Mouse (Mus musculus): ENCODE data around the gene Wasf2. TPM values are rescaled to one million over a fixed set of nuclear protein-coding genes. Genes with fewer than 3 reads are reported as not detected.

Gene Wasf2
- total RNA-seq, 2 experiments from 2014 or later = 42.3 to 42.7 TPM

DNA sequence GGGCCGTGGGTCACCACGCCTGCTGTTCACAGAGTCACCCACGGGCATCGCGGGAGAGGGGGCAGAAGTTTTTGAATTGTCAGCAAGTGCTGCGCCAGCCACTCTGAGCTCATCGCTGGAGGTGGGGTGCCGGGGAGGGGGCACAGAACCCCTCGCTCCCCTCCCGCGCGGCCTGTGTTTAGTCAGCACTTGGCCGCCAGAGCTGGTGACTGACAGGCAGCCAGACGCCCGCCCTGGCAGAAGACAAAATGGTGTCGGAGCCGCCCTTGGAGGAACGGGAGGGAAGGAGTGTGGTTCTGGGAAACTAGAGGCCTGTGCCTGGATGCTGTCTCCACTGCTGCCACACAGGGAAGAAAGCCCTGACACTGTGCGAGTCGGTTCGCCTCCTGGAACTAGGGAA is 70.0 kb downstream of the Wasf2 start:
- DNase-seq (ENCODE audit: low spot score in 2 of 2) = peak; percentile 67 to 74

DNA sequence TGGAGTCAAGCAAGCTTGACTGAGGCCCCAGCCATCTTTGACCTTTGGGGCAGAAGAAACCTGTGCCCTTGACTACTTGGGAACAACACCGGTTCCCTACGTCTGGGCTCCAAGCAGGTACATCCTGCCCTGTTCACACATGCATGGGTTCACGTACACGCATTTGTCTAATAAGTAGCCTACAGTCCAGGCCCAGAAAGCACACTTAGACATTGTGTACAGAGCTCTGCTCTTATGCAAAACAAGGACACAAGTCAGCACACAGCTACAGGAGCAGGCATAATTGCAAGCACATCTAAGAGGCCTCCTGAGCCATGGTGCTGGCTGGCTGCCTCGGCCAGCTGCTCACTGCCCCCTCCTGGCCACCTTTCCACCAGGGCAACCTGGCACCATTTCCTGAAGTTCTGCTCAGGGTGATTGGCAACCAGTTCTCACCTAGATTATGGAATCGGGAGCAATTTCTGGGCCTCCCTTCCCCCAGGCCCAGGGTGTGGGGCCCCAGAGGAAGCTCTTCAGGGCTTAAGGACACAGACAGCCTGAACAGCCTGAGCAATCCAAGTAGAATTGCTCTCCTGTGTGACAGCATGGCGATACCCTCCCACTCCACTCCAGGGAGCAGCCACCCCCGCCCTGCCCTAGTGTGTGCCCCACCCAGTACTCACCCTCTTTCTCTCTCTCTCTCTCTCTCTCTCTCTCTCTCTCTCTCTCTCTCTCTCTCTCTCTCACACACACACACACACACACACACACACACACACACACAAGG is 70.9 kb downstream of the Wasf2 start:
- peak; percentile 67 to 72 for DNase-seq (ENCODE audit: low spot score in 2 of 2)

DNA sequence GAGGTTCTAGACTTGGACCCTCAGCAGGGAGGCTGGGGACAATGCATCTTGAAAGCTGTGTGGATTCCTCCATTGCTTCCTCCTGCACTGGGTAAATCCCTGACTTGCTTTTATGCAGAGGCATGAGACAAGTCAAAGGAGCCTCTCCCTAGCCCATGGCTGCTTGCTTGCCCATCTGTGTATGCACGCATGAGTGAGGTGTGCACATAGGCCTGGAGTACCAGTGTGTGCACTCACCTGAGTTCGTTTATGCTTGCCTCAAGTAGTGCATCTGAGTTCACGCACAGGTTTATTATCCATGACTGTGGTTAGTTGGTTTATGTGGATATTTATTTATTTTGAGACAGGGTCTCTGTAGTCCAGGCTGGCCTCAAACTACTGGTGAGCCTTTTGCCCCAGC is 71.9 kb downstream of the Wasf2 start:
- no peak for DNase-seq (ENCODE audit: low spot score in 2 of 2)

DNA sequence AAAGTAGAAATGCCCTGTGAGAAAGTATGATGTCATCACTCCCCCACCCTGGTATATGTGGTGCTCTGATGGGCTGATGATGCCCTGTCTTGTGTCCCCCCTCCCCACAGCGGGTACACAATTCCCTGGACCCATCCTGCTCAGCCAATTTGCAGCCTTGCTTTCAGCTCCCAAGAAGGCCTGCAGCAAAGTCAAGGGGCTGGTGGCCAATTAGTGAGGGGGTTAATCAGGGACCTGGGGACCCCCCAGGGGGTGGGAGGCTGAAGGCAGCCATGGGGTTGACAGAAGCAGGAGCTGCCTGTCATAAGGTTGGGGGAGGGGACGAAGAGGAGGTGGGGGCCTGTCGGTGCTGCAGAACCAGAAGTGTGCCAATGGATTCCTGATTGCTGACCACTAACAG is 73.3 kb downstream of the Wasf2 start:
- DNase-seq (ENCODE audit: low spot score in 2 of 2) = no peak

DNA sequence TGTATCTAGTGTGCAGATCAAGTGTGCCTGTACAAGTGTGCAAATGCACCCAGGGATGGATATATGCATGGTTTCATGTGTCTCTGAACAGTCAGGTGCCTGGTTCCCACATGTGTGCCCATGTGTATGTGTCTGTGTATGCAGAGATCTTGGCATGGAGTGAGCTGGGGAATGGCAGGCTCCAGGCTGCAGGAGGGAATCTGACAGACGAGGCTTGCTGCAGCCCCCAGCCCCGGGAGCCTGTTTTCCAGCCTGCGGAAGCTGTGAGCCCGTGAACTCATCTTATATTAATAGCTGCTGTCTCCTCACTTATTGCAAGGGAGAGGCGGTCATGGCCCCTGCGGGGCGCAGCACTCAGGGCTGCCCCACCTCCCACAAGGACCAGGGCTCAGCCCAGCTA is 74.1 kb downstream of the Wasf2 start:
- no peak for DNase-seq (ENCODE audit: low spot score in 2 of 2)

DNA sequence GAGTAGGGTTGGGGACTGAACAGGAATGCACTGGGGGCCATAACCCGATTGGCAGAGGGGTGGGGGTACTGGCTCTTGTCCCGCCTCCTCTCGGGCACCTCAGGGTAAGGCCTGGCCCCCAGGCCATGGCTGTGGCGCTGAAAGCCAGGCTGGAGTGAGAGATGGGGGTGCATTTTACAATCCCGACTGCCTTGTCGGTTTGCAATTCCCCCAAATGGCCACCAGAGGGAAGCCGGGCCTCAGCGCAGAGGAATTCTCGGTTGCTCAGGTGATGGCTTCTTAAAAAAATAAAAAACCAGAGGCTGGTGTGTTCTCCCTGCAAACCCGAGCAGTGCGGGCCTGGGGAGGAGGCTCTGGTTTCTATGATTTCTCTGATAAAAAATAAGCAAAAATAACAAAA is 79.1 kb downstream of the Wasf2 start:
- DNase-seq (ENCODE audit: low spot score in 2 of 2) = peak; percentile 60 to 74

DNA sequence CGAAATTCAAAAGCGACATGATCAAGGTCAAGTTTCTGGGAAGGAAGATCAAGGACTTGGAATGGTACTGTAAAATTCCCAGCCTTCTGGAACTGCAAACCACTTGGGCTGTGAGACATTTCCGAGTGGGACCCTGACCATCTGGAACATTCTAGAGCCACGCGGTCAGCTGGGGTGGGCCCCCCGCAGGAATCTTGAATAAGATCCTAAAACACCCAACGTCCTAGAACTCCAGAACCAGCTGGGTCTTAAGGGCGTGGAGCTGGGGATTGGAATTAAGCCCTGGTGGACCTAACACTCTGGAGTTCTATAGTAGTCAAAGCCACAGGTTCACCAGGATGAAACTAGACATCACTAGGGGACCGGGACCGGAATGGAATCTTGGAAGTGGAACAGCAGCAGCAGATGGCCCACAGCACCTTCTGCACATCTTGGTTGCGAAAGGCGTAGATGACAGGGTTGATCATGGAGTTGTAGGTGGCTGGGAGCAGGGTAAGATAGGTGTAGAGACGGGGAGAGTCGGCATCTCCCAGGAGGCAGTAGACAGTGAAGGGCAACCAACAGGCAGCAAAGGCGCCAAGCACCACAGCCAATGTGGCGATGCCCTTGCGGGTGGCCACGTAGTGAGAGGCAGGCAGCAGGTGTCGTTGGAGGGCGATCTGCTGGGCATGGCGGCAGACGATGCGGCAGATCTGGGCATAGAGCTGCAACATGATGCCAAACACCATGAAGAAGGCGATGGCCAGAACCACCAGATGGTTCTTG is 79.9 kb downstream of the Wasf2 start:
- no peak for DNase-seq (ENCODE audit: low spot score in 2 of 2)

DNA sequence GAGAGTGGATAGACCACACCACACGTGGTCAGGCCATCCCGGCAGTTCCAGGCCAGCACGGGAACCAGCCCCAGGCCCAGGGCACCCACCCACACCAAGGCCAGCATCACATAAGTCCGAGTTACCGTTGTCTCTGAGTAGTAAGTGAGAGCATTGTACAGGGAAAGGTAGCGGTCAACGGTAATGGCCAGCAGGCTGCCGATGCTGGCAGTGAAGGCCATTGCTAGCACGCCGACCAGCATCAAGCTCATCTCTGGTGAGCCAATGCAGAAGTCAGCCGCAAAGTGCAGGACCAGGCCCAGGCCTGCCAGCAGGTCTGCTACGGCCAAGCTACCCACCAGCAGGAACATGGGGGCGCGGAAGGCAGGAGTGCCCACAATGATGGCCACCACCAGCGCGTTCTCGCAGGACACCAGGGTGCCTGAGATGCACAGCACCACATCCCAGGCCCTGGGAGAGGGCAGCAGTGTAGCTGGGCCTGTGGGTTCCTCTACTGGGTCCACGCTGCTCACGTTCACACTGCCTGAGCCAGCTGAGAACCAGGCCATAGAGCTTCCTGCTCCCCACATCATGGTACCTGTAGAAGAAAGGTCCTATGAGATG is 80.6 kb downstream of the Wasf2 start:
- DNase-seq (ENCODE audit: low spot score in 2 of 2) = no peak

DNA sequence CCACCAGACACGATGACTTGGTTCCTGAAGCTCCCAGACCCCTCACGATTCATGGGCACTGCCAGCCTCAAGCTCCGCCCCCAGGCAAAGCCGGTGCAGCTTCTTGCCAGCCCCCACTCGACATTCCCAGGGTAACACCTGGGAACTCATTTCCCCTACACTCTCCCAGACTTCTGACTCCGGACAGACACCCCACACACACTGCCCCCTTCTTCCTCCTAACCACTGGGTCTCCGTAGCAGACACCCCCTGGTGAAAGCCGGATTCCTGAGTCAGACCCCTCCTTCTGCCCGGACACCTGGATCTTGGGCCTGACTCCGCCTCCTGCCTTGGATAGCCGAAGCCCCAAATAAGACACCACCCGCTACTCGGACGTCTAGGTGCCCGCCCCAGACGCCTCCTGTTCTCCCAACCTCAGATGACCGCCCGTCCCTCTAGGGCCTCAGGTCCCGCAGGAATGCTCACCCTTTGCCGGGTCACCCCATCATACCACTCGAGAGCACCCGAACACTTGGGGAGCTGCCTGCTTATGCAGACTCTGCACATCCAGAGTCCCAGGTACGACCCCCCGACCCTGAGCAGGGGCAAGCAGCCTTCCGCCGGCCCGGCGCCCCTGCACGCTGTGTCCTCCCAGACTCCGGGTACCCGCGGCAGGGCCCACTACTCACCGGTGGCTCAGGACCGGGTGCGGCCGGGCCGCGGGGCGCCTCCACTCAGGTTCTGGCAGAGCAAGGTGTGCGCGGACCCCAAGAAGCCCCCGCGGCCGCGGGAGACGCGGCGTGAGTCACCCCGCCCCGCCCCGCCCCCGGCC is 81.7 kb downstream of the Wasf2 start, which contains the start of the genes Cd164l2 and Gpr3:
Gene Cd164l2 (plus strand): TSS at position 381 of the 811 bp plus-strand sequence.
Gene Gpr3 (minus strand): TSS at position 786 of the 811 bp plus-strand sequence.
- no peak for DNase-seq (ENCODE audit: low spot score in 2 of 2)

DNA sequence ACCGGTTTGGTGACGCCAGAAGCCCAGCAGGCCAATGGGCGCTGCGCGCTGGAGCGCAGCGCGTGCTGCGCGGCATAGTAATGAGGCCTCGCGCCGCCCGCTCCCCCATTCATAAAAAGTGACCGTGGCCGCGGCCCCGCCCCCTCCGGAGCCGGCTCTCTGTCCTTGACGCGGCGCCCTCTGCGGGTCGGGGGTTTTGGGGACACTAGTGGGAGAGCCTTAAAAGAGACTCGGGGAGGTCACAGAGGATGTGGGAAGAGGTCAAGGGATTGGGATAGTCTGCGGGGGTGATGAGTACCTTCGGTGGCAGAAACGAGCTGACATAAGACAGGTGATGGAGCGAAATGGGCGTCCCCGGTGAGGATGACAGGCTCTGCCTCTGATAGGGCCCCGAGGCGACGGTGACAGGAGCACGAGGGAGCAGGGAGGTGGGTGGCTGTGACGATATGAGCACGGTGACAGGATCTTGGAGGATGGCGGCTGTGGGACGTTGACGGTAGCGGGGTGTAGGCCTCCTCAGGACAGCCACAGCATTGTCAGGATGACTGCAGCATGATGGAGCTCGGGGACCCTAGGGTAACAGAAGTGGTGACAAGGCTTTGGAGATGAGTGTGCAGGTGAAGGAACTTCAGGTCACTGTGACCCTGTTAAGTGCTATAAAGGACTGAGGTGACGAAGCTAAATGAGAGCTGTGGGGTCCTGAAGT is 82.4 kb downstream of the Wasf2 start:
- peak; percentile 76 to 87 for DNase-seq (ENCODE audit: low spot score in 2 of 2)

DNA sequence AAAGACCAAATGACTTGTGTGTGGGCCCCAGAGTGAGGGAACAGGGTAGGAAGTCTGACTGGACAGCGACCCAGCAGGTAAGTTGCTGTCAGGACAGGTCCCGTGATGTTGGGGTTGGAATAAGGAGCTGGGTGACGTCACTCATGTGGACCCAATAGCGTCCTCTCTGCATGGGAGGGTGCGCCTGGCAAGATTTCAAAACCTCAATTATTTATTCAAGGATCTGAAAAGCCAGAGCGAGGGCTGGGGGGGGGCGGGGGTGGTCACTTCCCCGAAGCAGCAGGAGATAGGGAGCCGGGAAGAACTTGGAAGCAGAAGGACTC is 82.9 kb downstream of the Wasf2 start:
- DNase-seq (ENCODE audit: low spot score in 2 of 2) = no peak

DNA sequence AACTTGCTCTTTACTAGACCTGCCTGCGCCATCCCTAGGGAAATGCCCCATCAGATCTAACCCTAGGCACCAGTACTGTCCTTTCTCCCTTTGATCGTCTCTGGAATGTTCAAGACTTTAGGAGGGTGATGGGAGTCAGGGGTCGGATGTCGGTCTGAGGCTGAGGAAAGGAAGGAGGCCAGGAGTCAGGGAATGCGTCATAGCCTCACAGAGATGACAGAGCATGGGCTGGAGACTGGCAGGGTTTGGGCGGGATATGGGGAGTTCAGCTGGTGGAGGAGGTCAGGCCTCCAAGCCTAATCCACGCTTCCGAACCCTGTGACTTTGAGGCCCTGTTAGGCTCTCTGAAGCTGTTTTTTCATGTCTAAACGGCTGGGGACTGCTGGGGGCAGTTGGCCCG is 83.4 kb downstream of the Wasf2 start:
- no peak for DNase-seq (ENCODE audit: low spot score in 2 of 2)

DNA sequence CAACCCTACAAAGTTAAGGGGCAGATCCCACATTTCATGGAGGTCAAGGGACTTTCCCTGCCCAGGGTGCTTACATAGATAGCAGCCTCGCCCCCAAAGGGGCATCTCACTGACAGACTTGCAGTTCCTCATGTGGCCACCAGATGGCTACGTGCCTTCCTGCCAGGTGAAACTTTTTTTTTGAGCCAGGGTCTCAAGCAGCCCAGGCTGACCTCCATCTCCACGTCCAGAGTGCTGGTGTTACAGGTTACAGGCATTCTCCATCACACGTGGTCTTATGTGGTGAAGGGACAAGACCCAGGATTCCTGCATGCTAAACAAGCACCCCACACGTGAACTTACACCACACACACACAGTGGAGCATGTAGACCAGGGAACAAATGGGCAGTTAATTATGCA is 87.3 kb downstream of the Wasf2 start:
- DNase-seq (ENCODE audit: low spot score in 2 of 2) = peak; percentile 69

DNA sequence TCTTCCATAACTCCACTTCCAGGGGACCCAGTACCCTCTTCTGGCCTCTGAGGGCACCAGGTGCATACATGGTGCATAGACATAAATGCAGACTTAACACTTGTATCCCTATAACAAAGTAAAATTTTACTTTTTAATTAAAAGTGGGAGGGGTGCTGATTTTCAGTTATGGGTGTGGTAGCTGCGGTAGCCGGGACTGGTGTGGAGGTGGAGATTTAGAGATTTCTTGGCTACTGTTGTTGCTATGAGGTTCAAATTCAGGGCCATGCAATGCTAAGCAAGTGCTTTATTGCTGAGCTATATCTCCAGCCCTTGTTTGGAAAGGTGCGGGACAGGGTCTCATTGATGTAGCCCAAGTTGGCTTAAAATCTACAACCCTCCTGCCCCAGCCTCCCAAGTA is 88.4 kb downstream of the Wasf2 start:
- no peak for DNase-seq (ENCODE audit: low spot score in 2 of 2)

DNA sequence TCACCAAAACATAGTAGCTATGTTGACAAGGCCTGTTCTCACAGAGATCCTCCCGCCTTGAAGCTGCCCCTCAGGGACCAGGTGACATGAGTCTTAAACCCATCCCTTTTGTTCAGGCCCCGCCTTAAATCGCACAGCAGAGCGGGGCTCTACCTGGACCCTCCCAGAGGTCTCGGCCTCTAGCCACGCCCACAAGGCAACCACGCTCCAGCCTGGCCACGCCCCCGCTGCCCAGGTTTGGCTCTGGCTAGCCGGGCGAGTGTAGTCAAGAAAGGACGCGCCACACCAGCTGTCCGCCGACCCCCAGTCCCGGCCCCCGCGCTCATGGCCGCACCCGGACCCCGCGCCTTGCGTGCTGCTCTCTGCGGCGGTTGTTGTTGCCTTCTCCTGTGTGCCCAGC is 90.4 kb downstream of the Wasf2 start:
- DNase-seq (ENCODE audit: low spot score in 2 of 2) = no peak

DNA sequence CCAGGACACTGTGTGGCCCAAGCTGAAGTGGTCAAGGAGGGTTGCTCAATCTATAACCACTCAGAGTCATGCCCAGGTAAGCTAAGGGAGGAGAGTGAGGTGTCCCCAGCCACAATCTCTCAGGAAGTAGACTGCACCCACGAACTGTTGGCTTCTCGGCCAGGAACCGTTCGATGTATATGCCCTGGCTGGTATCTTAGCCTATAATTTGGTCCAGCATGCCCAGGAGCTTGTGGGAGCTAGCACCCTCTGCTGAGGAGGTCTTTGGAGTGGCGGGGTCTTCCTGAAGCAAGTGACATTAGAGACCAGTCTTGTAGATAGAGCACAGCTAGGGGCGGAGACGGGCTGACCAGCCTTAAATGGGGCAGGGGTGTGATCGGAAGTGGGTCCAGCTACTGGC is 91.4 kb downstream of the Wasf2 start:
- DNase-seq (ENCODE audit: low spot score in 2 of 2) = no peak

DNA sequence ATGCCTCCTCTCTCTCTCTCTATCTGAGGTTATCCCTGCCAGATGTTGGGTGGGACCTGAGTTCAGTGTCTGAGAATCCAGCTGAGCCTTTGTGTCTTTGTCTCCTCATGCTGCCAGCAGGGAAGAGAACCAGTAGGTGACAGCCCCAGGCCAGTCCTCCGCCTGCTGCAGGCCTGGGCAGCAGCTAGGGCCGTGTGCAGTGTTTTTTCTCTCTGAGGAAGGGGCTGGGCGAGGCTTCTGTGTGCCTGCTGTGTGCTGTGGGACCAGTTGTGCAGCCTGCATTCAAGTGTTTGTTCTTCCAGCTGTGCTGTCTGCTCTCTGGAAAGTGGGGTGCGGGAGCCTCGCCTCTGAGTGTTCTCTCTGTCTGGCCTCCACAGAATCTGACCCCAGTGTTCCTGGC is 93.6 kb downstream of the Wasf2 start:
- DNase-seq (ENCODE audit: low spot score in 2 of 2) = no peak

DNA sequence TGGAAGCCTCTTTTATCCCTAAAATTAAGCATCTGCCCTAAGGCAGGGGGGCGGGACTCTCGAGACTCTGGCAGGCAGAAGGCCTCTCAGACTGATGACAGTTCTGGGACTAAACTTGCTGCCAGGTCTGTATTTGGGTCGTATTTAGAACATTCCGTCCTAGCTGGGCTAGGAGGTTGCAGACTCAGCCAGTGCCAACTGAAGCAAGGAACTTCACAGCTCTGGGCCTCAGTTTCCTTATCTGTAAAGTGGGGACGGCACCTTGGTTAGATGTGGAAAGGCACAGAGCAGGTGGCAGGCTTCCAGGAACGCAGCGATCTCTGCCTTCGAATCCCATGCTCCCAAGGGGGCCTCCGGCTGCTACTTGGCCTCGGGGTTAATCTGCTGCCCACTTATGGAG is 95.8 kb downstream of the Wasf2 start:
- no peak for DNase-seq (ENCODE audit: low spot score in 2 of 2)

DNA sequence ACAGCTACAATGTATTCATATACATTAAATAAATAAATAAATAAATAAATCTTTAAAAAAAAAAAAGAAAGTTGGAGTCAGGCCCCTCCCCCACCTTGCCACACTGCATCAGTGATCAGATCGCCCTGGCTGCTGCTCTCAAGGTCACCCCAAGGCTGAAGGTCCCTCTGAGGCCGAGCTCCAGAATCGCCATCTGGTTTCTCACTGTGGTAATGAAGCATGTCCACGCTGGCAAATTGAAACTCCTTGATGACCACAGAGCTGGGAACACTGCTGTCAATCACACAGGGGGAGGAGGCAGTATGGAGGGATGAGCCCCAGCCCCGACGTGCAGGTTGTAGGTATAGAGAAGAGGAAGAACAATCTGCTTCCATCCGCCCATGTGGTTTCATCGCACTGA is 97.3 kb downstream of the Wasf2 start:
- no peak for DNase-seq (ENCODE audit: low spot score in 2 of 2)

DNA sequence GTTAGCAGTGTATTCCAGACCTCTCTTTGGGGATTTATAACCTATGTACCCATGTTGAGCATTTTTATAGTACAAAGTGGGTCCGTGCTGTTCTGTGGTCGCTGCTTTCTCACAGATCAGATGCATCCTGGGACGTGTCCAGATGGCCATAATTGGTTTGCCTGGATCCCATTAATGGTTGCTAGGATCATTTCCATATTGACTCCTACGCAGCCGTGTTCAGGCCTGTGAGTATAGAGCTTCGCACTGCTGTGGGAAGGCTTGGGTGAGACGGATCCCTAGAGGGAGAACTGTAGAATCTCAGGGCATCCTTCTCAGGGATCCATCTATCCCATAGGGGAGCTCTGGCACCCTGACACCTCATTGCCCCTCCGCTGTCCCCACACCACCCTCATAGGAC is 99.3 kb downstream of the Wasf2 start:
- DNase-seq (ENCODE audit: low spot score in 2 of 2) = peak in 1 of 2 experiments; percentile 36

All from layer of hippocampus, postnatal 10 days (tissue).